Mouse (Mus musculus) heart, adult 11 months (tissue): ENCODE data around the gene Usp48.
A peak's percentile ranks its signal among the peaks of the same experiment; 100 is the strongest.

Source experiments
- DNase-seq: peaks from one replicate; pipeline ENCODE4 v3.0.0; 2022

The Usp48 gene

DNA sequence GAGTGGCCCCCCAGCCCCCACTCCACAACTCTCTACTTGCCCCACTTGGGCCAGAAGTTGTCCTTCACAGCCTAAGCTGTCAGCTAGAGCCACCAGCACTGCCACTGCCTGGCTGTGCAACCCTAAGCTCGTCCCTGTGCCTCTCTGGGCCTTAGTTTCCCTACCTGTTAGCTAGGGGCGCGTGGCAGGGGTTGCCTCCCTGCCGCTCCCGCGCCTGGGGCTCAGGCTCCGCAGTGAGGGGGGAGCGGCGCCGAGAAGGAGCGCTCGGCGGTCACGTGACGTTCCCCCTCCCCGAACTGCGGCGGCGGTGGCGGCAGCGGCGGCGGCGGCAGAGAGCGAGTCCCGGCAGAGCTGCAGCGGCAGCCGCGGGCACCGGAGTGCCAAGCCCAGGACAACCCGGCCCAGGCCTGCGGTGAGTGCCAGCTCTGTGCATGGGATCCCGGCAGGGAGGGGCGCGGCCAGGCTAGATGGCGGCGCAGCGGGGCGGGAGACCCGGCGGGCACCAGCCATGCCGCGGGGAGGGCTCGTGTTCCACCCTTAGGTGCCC is 71.0 kb downstream of the Usp48 start, which contains the start of gene Rap1gap:
Gene Rap1gap (plus strand): TSS at position 294 of the 547 bp plus-strand sequence.
- no peak for DNase-seq

- DNase-seq = no peak
These were observed 71.6 kb downstream of the Usp48 start for GRCm38 (mm10) chr4:137664980-137665675.

DNA sequence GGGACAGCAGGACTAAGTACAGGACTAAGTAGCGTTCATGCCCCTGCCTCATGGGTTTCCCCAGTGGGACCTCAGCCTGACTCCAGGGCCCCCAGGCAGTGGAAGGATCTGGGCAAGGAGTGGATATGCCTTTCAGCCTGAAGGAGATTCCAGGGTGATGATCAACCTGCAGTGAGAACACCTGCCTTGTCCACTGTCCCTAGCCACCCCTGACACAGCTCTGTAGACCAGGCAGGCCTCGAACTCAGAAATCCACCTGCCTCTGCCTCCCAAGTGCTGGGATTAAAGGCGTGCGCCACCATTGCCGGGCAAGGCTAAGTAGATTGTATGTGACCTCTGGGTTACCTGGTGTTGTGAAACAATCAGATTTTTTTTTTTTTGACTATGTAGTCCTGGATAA is 72.2 kb downstream of the Usp48 start:
- no peak for DNase-seq

- no peak for DNase-seq
These were observed 72.9 kb downstream of the Usp48 start for GRCm38 (mm10) chr4:137666283-137666957.

- DNase-seq = no peak
These were observed 73.4 kb downstream of the Usp48 start for GRCm38 (mm10) chr4:137666958-137667345.

DNA sequence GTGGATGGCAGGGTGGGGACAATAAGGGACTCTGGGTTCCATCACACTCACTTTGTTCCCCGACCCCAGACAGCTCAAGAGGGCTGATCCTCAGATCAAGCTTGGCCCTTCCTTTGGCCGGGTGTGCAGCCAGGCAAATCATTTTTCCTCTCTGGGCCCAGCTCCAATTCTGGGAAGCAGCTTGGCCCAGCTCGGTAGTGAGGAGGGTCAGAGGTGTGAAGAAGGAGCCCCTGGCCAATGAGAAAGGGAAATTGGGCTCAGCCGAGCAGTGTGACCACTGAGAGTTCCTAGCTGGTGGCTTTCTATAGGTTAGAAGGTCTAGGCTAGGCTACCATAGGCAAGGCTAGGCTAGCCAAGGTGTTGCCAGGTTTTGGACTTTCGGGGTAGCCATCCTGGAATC is 74.2 kb downstream of the Usp48 start:
- no peak for DNase-seq

GRCm38 (mm10) chr4:137671711-137672500 is 78.4 kb downstream of the Usp48 start:
- DNase-seq = no peak

DNA sequence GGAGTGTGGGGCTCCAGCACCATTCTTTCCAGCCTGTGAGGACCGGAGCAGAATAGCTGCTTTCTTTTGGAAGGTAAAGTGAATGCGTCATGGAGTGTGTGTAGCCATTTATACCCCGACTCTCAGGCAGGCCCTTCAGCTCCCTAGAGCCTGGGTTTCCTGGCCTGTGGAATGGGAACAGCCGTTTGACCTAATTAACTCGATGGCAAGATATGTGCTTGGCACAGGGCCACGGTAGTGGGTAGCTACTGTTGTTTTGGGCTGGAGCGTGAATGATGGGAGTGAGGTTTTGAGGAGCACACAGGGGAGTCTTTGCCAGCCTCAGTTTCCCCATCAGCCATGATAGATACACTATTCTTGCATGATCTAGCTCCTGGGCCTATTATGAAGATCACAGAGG is 82.0 kb downstream of the Usp48 start:
- no peak for DNase-seq

- DNase-seq = peak; percentile 95
These were observed 82.5 kb downstream of the Usp48 start for GRCm38 (mm10) chr4:137676057-137676456.

DNA sequence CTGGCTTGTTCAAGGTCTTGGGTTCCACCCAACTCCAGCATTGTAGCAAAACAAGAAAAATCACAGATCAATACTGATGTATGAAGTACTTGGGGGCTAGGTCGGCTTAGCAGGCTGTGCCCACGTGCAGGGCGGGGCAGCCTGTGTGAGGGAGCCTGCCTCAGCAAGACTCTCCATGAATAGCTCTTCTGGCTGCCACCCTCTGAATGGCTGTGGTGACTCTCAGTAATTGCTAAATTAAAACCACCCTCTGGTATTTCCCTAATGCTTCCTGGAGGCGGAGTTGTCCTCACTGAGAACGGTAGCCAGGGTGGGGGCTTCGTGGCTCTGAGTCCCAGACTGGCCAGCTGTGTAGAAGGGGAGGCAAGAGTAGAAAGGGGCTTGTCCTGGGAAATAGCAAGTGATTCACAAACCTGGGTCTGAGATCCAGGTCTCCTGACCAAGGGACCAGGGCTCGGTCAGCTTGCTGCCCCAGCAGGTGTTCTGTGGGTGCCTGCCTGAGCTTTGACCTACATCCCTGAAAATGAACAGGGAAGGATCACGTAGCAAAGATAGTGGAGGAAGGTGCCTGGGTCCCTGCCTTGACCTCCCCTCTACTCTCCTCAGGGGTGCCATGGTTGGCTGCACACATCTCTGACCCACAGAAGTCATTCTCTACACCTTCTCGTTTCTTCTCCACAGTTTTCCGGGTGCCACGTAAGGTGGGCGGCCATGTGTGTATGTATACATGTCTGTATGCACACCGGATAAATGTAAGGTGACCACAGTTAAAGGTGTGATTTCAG is 83.3 kb downstream of the Usp48 start:
- DNase-seq = no peak

- DNase-seq = no peak
These were observed 84.4 kb downstream of the Usp48 start for GRCm38 (mm10) chr4:137677906-137678305.

DNA sequence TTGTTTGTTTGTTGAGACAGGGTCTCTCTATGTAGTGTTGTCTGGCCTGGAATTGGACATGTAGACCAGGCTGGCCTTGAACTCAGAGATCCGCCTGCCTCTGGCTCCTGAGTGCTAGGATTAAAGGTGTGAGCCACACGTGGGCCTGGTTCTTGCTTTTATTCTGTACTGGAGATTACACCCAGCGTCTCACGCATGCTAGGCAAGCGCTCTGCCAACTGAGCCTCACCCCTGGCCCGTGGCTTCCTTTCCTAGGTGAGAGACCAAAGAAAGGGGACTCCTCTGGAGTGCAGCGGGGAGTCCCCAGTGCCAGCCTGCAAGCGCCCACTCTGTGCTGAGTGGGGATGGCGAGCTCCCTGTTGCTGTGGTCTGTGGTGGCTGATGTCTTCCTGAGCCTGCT is 85.0 kb downstream of the Usp48 start:
- no peak for DNase-seq

DNA sequence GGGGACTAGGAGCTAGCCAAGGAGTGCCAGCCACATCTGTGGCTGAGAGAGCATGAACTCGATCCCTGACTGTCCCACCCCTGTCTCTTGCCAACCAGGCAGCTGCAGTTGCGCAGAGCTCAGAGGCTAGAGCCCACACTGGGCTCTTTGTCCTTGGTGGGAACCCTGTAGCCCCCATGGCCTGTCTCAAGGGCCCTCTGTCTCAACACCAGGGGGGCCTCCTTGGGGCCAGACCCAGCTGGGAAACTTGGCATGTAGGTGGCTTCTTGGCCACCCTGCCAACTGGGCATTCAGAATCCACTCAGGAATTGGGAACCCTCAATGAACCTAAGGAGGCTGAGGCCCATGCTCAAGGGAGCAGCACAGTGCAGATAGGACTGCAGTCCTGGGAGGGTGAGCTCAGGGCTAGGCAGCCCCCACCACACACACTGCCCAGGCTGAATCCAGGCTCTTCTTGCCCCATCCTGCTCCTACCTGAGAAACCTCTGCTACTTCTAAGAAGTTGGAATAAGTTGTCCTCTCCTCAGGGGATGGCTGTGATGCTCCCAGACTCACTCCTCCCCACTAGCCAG is 86.5 kb downstream of the Usp48 start:
- no peak for DNase-seq

- no peak for DNase-seq
These were observed 87.2 kb downstream of the Usp48 start for GRCm38 (mm10) chr4:137680721-137681120.

- no peak for DNase-seq
These were observed 88.0 kb downstream of the Usp48 start for GRCm38 (mm10) chr4:137681408-137682104.

GRCm38 (mm10) chr4:137682961-137683453 is 89.5 kb downstream of the Usp48 start:
- no peak for DNase-seq

- DNase-seq = peak; percentile 94
These were observed 91.3 kb downstream of the Usp48 start for GRCm38 (mm10) chr4:137684830-137685343.

DNA sequence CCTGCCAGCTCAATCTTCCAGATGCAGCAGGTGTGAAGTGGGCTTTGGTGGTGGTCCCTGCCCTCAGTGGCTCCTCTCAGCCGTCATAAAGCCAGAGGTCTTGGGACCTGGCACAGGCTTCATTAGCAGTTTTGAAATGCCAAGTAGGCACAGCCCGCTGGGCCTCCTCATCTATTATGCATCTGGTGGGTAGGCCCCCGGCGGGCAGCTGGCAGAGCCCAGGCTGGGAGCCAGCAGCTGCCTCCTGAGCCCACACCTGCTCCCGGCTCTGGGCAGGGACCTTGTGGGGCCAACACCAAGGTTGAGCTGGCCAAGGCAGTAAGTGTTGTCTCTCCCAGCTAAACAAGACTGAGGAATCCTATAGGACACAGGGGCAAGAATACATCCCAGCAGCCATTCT is 92.7 kb downstream of the Usp48 start:
- no peak for DNase-seq

- no peak for DNase-seq
These were observed 93.8 kb downstream of the Usp48 start for GRCm38 (mm10) chr4:137687234-137687825.

DNA sequence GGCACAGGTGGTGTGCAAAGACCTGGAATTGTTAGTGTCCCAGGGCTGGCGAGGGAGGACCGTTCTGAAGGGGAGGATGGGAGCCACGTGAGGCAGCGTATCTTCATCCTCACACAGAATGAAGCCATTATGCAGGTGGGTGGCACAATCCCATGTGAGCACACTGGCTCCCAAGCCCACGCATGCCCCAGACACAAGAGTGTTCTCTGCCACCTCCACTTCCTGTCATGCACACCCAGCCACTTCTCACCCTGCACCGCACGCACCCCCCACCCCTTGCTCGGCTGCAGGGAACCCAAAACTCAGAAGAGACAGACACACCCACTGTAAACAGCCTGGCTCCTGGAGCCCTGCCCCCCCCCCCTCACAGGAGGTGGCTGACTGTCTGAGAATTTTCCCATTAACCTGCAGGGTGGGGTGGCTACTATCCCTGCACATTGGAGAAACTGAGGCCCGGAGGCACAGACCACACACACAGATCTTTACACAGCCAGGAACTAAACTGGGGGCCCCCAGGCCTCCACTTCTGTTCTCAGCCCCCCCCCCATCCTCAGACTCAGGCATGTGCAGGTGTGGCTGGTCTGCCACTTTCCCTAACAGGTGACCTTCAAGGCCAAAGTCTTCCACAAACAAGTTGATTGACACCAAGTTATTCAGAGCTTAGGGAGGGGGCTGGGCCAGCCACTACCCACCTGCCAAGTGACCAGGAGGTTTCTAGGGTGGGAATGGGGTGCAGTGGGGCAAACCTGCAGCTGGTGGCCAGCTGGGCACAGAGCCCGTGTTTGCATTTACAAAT is 98.8 kb downstream of the Usp48 start:
- no peak for DNase-seq
